Mouse (Mus musculus): ENCODE results near the gene Zfp180. TPM values are rescaled to one million over a fixed set of nuclear protein-coding genes. Genes with fewer than 3 reads are reported as not detected.

The Zfp180 gene
- total and polyA plus RNA-seq, 3 experiments = 21.6 to 21.9 TPM; not detected in 1

- Histone ChIP-seq H3K36me3 (ENCODE audit: control insufficient read depth in 1 of 2, insufficient read depth in 2 of 2, low read length in 2 of 2) (peaks cover 0 to 3% of the 10 kb centered on the region in 2 experiments; a peak in 1 of 4 replicates), H3K9me3 (replicated peaks; ENCODE audit: insufficient read depth, low read length) (no peaks in the 10 kb centered on the region), H3K27ac (ENCODE audit: control insufficient read depth, low read depth, low read length) (no peak overlapping the region), H3K4me1 (ENCODE audit: control insufficient read depth in 1 of 2, insufficient read depth in 2 of 2, low read length in 2 of 2) (no peaks in the 10 kb centered on the region), H3K4me3 (ENCODE audit: control insufficient read depth in 1 of 2, insufficient read depth in 1 of 2, low read depth in 2 of 2, low read length in 2 of 2) (no peak overlapping the region), H3K9ac (ENCODE audit: control insufficient read depth, low read depth, low read length, poor library complexity, severe bottlenecking) (no peak overlapping the region), H3K79me2 (ENCODE audit: control insufficient read depth, insufficient read depth, low read length, poor library complexity) (no peaks in the 10 kb centered on the region), H3K27me3 (ENCODE audit: control insufficient read depth in 1 of 2, insufficient read depth in 2 of 2, low read length in 2 of 2) (no peaks in the 10 kb centered on the region)
- TF ChIP-seq JUND (IDR thresholded peaks at IDR 0.05; ENCODE audit: low read depth, low read length) (no peak), POLR2A (IDR thresholded peaks at IDR 0.05; ENCODE audit: control insufficient read depth in 1 of 2, insufficient read depth in 1 of 2, low read depth in 1 of 2, low read length in 2 of 2, poor library complexity in 1 of 2) (no peak)
- DNase-seq (ENCODE audit: low read depth, low spot score) = no peak
These were observed 30.0 kb downstream of the Zfp180 start for GRCm38 (mm10) chr7:24111772-24112155.

- Histone ChIP-seq H3K9me3 (replicated peaks; ENCODE audit: insufficient read depth, low read length) (no peaks in the 10 kb centered on the region), H3K27me3 (ENCODE audit: control insufficient read depth in 1 of 2, insufficient read depth in 2 of 2, low read length in 2 of 2) (no peaks in the 10 kb centered on the region), H3K79me2 (ENCODE audit: control insufficient read depth, insufficient read depth, low read length, poor library complexity) (no peaks in the 10 kb centered on the region), H3K9ac (ENCODE audit: control insufficient read depth, low read depth, low read length, poor library complexity, severe bottlenecking) (no peak within 1 kb of the TSS), H3K36me3 (ENCODE audit: control insufficient read depth in 1 of 2, insufficient read depth in 2 of 2, low read length in 2 of 2) (peaks cover 0 to 2% of the 10 kb centered on the region in 2 experiments; a peak in 1 of 4 replicates), H3K27ac (ENCODE audit: control insufficient read depth, low read depth, low read length) (no peak within 1 kb of the TSS), H3K4me1 (ENCODE audit: control insufficient read depth in 1 of 2, insufficient read depth in 2 of 2, low read length in 2 of 2) (no peaks in the 10 kb centered on the region), H3K4me3 (ENCODE audit: control insufficient read depth in 1 of 2, insufficient read depth in 1 of 2, low read depth in 2 of 2, low read length in 2 of 2) (no peak within 1 kb of the TSS)
- TF ChIP-seq SIN3A (IDR thresholded peaks at IDR 0.05; ENCODE audit: low read length) = no peak
- TF ChIP-seq POLR2A (IDR thresholded peaks at IDR 0.05; ENCODE audit: control insufficient read depth in 1 of 2, insufficient read depth in 1 of 2, low read depth in 1 of 2, low read length in 2 of 2, poor library complexity in 1 of 2) = no peak
- no peak for TF ChIP-seq ZKSCAN1 (IDR thresholded peaks at IDR 0.05; ENCODE audit: low read depth, low read length)
- TF ChIP-seq SMC3 (IDR thresholded peaks at IDR 0.05; ENCODE audit: low read depth, low read length) = no peak
- TF ChIP-seq MEF2A (IDR thresholded peaks at IDR 0.05; ENCODE audit: extremely low read depth, insufficient replicate concordance, low read depth, low read length, poor library complexity, severe bottlenecking) = no peak
- TF ChIP-seq USF1 (IDR thresholded peaks at IDR 0.05; ENCODE audit: low read depth, low read length) = no peak
- TF ChIP-seq MAFK (IDR thresholded peaks at IDR 0.05; ENCODE audit: borderline replicate concordance, low read depth, low read length) = no peak
- no peak for TF ChIP-seq EP300 (IDR thresholded peaks at IDR 0.05; ENCODE audit: low read depth in 1 of 2, low read length in 2 of 2)
- no peak for TF ChIP-seq MAX (IDR thresholded peaks at IDR 0.05; ENCODE audit: low read length)
- TF ChIP-seq USF2 (IDR thresholded peaks at IDR 0.05; ENCODE audit: borderline replicate concordance in 1 of 2, insufficient read depth in 1 of 2, low read depth in 1 of 2, low read length in 2 of 2) = no peak
- TF ChIP-seq GATA1 (IDR thresholded peaks at IDR 0.05; ENCODE audit: low read depth, low read length) = no peak
- TF ChIP-seq HCFC1 (IDR thresholded peaks at IDR 0.05; ENCODE audit: low read depth, low read length) = no peak
- TF ChIP-seq CHD2 (IDR thresholded peaks at IDR 0.05; ENCODE audit: low read length) = no peak
- TF ChIP-seq ZC3H11A (IDR thresholded peaks at IDR 0.05; ENCODE audit: low read depth, low read length) = no peak
- no peak for DNase-seq (ENCODE audit: low read depth, low spot score)
These were observed 30.6 kb downstream of the Zfp180 start, which contains the start of gene Zfp112 for GRCm38 (mm10) chr7:24112156-24112856. TSS of gene Zfp112 (plus strand) at chr7:24112314.

Data from MEL (cell line).